Mouse (Mus musculus): ENCODE results near the gene Ece1. TPM values are rescaled to one million over a fixed set of nuclear protein-coding genes. Genes with fewer than 3 reads are reported as not detected.

The Ece1 gene
- polyA plus RNA-seq, 1 experiment from 2014 or later: 62.1 TPM

DNA sequence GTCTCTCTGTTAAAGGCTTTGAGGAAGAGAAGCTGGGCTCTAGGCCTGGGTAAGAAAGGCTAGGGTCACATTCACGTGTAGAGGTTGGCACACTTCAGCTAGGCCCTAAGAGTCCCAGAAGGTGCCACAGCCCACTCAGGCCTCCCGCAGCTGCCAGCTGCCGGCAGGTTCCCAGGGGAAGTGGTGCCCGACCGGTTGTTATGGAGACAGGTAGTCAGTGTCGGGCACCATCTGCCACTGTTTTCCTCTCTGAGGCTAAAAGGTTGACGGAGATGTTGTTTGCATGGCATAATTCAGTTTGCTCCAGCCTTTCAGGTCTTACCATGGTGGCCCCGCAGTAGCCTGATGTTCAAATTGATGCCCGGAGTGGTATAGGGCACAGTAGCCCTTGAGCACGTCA is 78.0 kb downstream of the Ece1 start:
- Histone ChIP-seq H3K9ac (ENCODE audit: low read depth, low read length) (no peak overlapping the region), H3K27ac (replicated peaks; ENCODE audit: low read depth, low read length) (no peak overlapping the region), H3K4me1 (ENCODE audit: control insufficient read depth, insufficient read depth, low read length) (no peaks in the 10 kb centered on the region), H3K27me3 (replicated peaks; ENCODE audit: control insufficient read depth, insufficient read depth, low read length) (no peaks in the 10 kb centered on the region), H3K9me3 (ENCODE audit: control insufficient read depth, low read length) (no peaks in the 10 kb centered on the region), H3K4me2 (ENCODE audit: low read depth, low read length) (no peak overlapping the region), H3K36me3 (ENCODE audit: control insufficient read depth, insufficient read depth, low read length) (peaks cover 91% of the 10 kb centered on the region), H3K4me3 (ENCODE audit: low read depth, low read length) (no peak overlapping the region)
- WGBS: 88% methylated on average over 10 of the region's 10 CpGs
- DNase-seq (ENCODE audit: low spot score) (no peak), ATAC-seq (ENCODE audit: low read depth) (no peak)

GRCm38 (mm10) chr4:137941131-137941844 is 79.3 kb downstream of the Ece1 start:
- ATAC-seq (ENCODE audit: low read depth) (0 out of 2 replicates have a peak, but pooled peaks have one; percentile 7), DNase-seq (ENCODE audit: low spot score) (no peak)
- no peak overlapping the region for H3K9ac ChIP-seq (ENCODE audit: low read depth, low read length)
- no peak overlapping the region for H3K4me2 ChIP-seq (ENCODE audit: low read depth, low read length)
- H3K27ac ChIP-seq (replicated peaks; ENCODE audit: low read depth, low read length): no peak overlapping the region
- no peaks in the 10 kb centered on the region for H3K27me3 ChIP-seq (replicated peaks; ENCODE audit: control insufficient read depth, insufficient read depth, low read length)
- no peak overlapping the region for H3K4me3 ChIP-seq (ENCODE audit: low read depth, low read length)
- H3K4me1 ChIP-seq (ENCODE audit: control insufficient read depth, insufficient read depth, low read length): no peaks in the 10 kb centered on the region
- no peaks in the 10 kb centered on the region for H3K9me3 ChIP-seq (ENCODE audit: control insufficient read depth, low read length)
- H3K36me3 ChIP-seq (ENCODE audit: control insufficient read depth, insufficient read depth, low read length): peaks cover 95% of the 10 kb centered on the region
- 87% methylated on average over 12 of the region's 12 CpGs for WGBS

DNA sequence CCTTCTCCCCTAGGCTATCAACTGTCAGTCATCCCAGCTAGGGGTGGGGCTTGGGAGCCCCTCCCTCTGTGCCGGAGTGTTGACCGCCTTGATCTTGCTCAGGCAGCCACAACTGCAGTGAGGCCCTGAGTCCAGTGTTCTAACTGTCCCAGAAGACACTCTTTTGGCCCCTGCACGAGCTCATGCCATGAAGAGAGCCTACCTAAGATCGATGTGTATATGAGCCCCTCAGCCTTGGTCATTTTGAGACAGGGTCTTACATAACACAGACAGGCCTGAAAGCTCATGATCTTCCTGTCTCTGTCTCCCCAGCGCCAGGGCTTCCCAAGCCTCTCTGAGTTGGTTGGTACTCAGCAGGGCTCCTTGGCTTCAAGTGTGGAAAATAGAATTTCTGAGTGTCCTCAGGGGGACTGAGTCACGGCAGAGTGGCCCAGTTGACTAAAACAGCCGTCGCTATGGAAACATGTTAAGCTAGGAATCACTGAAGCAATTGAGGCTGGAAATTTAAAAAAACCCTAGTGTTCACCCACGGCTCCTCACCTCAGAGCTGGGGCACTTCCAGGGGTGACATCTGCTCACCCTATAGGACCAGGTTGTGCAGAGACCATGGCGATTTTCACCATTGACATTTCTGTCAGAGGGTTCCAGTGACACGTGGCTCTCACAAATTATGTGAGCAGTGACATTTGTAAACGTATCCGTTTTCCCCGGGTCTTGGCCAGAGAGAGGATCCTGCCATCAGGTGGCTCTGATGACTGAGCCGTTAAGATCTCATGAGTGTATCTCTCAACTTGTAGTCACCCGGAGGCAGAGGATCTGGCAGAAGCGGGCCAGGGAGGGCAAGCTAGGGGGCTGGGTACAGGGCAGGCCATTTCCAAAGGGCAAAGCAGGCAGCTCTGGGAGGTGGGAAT is 80.1 kb downstream of the Ece1 start:
- H3K27me3 ChIP-seq (replicated peaks; ENCODE audit: control insufficient read depth, insufficient read depth, low read length): no peaks in the 10 kb centered on the region
- 0 out of 2 replicates have a peak overlapping the region, but pooled peaks have one; percentile 39 for H3K27ac ChIP-seq (replicated peaks; ENCODE audit: low read depth, low read length)
- H3K4me1 ChIP-seq (ENCODE audit: control insufficient read depth, insufficient read depth, low read length): no peaks in the 10 kb centered on the region
- DNase-seq (ENCODE audit: low spot score) (peak; percentile 52), ATAC-seq (ENCODE audit: low read depth) (no peak; the same call in 1 of the 2 replicates)
- WGBS: 67% methylated on average over 17 of the region's 17 CpGs
- H3K4me3 ChIP-seq (ENCODE audit: low read depth, low read length): no peak overlapping the region
- H3K4me2 ChIP-seq (ENCODE audit: low read depth, low read length): no peak overlapping the region
- 0 out of 2 replicates have a peak overlapping the region, but pooled peaks have one; percentile 14 for H3K9ac ChIP-seq (ENCODE audit: low read depth, low read length)
- no peaks in the 10 kb centered on the region for H3K9me3 ChIP-seq (ENCODE audit: control insufficient read depth, low read length)
- peaks cover 93% of the 10 kb centered on the region for H3K36me3 ChIP-seq (ENCODE audit: control insufficient read depth, insufficient read depth, low read length)

- DNase-seq (ENCODE audit: low spot score) (no peak), ATAC-seq (ENCODE audit: low read depth) (no peak)
- H3K4me1 ChIP-seq (ENCODE audit: control insufficient read depth, insufficient read depth, low read length): no peaks in the 10 kb centered on the region
- H3K9ac ChIP-seq (ENCODE audit: low read depth, low read length): no peak overlapping the region
- H3K9me3 ChIP-seq (ENCODE audit: control insufficient read depth, low read length): no peaks in the 10 kb centered on the region
- no peaks in the 10 kb centered on the region for H3K27me3 ChIP-seq (replicated peaks; ENCODE audit: control insufficient read depth, insufficient read depth, low read length)
- WGBS: 55% methylated on average over 9 of the region's 9 CpGs
- no peak overlapping the region for H3K4me2 ChIP-seq (ENCODE audit: low read depth, low read length)
- H3K27ac ChIP-seq (replicated peaks; ENCODE audit: low read depth, low read length): no peak overlapping the region
- no peak overlapping the region for H3K4me3 ChIP-seq (ENCODE audit: low read depth, low read length)
- peaks cover 91% of the 10 kb centered on the region for H3K36me3 ChIP-seq (ENCODE audit: control insufficient read depth, insufficient read depth, low read length)
Observed at GRCm38 (mm10) chr4:137942782-137943486, 80.9 kb downstream of the Ece1 start.

- WGBS: 86% methylated on average over 10 of the region's 10 CpGs
- DNase-seq (ENCODE audit: low spot score): no peak
- Histone ChIP-seq H3K4me3 (ENCODE audit: low read depth, low read length) (no peak overlapping the region), H3K4me2 (ENCODE audit: low read depth, low read length) (no peak overlapping the region), H3K9me3 (ENCODE audit: control insufficient read depth, low read length) (no peaks in the 10 kb centered on the region), H3K4me1 (ENCODE audit: control insufficient read depth, insufficient read depth, low read length) (no peaks in the 10 kb centered on the region), H3K36me3 (ENCODE audit: control insufficient read depth, insufficient read depth, low read length) (peaks cover 91% of the 10 kb centered on the region), H3K27ac (replicated peaks; ENCODE audit: low read depth, low read length) (no peak overlapping the region), H3K9ac (ENCODE audit: low read depth, low read length) (no peak overlapping the region), H3K27me3 (replicated peaks; ENCODE audit: control insufficient read depth, insufficient read depth, low read length) (no peaks in the 10 kb centered on the region)
- ATAC-seq (ENCODE audit: low read depth): no peak
Observed at GRCm38 (mm10) chr4:137943540-137943939, 81.5 kb downstream of the Ece1 start.

DNA sequence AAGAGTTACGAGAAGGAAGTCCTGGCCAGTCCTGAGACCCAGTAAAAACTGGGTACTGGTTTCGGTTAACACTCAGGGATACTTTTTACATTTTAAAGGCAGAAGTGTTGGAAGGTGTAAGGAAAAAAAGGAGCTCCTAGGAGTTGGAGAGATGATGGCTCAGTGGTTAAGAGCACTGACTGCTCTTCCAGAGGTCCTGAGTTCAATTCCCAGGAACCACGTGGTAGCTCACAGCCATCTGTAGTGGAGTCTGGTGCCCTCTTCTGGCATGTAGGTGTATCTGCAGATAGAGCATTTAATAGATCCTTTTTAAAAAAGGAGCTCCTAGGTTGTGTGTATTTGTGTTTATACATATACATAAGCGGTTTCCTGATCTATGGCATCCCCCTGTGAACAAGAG is 83.3 kb downstream of the Ece1 start:
- WGBS: 80% methylated on average over 4 of the region's 4 CpGs
- no peak overlapping the region for H3K4me3 ChIP-seq (ENCODE audit: low read depth, low read length)
- H3K27me3 ChIP-seq (replicated peaks; ENCODE audit: control insufficient read depth, insufficient read depth, low read length): no peaks in the 10 kb centered on the region
- peaks cover 92% of the 10 kb centered on the region for H3K36me3 ChIP-seq (ENCODE audit: control insufficient read depth, insufficient read depth, low read length)
- H3K27ac ChIP-seq (replicated peaks; ENCODE audit: low read depth, low read length): no peak overlapping the region
- H3K9ac ChIP-seq (ENCODE audit: low read depth, low read length): no peak overlapping the region
- no peaks in the 10 kb centered on the region for H3K4me1 ChIP-seq (ENCODE audit: control insufficient read depth, insufficient read depth, low read length)
- no peak for ATAC-seq (ENCODE audit: low read depth)
- DNase-seq (ENCODE audit: low spot score): no peak
- H3K9me3 ChIP-seq (ENCODE audit: control insufficient read depth, low read length): no peaks in the 10 kb centered on the region
- no peak overlapping the region for H3K4me2 ChIP-seq (ENCODE audit: low read depth, low read length)

DNA sequence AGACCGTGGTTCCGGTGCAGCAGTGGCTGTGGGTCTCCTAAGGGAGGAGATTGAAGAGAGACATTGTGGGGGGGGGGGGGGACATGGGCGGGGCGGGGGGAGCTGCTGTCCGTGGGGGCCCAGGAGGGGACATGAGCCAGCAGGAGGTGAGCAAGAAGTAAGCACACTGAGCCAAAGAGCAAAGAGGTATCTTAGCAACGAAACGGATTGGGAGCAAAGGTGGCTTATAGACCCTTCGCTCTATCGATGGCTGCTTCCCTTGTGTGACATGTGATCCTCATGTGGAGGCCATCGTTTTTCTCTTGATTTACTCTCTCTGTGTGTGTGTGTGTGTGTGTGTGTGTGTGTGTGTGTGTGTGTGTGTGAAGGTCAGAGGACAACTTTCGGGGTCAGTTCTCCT is 84.4 kb downstream of the Ece1 start:
- Histone ChIP-seq H3K27me3 (replicated peaks; ENCODE audit: control insufficient read depth, insufficient read depth, low read length) (no peaks in the 10 kb centered on the region), H3K9ac (ENCODE audit: low read depth, low read length) (no peak overlapping the region), H3K4me3 (ENCODE audit: low read depth, low read length) (no peak overlapping the region), H3K36me3 (ENCODE audit: control insufficient read depth, insufficient read depth, low read length) (peaks cover 92% of the 10 kb centered on the region), H3K4me2 (ENCODE audit: low read depth, low read length) (no peak overlapping the region), H3K4me1 (ENCODE audit: control insufficient read depth, insufficient read depth, low read length) (no peaks in the 10 kb centered on the region), H3K27ac (replicated peaks; ENCODE audit: low read depth, low read length) (no peak overlapping the region), H3K9me3 (ENCODE audit: control insufficient read depth, low read length) (no peaks in the 10 kb centered on the region)
- ATAC-seq (ENCODE audit: low read depth): no peak
- 76% methylated on average over 9 of the region's 11 CpGs for WGBS
- no peak for DNase-seq (ENCODE audit: low spot score)

DNA sequence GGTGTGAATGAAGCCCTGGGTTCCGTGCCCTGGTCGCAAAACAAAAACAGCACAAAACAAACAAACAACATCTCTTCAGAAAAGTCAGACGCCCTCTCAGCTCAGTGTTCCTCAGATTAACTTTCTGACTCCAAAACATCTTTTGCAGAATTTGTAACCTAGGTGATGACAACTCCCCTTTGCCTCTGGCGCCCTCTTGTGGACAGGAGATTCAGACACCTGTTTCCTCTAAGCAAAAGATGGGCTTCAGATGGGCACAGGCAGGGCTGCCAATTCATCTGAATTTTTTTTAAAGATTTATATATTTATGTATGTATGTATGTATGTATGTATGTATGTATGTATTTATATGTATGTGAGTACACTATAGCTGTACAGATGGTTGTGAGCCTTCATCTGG is 90.8 kb downstream of the Ece1 start:
- Histone ChIP-seq H3K36me3 (ENCODE audit: control insufficient read depth, insufficient read depth, low read length) (peaks cover 86% of the 10 kb centered on the region), H3K27ac (replicated peaks; ENCODE audit: low read depth, low read length) (no peak overlapping the region), H3K4me1 (ENCODE audit: control insufficient read depth, insufficient read depth, low read length) (no peaks in the 10 kb centered on the region), H3K9me3 (ENCODE audit: control insufficient read depth, low read length) (no peaks in the 10 kb centered on the region), H3K4me3 (ENCODE audit: low read depth, low read length) (no peak overlapping the region), H3K27me3 (replicated peaks; ENCODE audit: control insufficient read depth, insufficient read depth, low read length) (no peaks in the 10 kb centered on the region), H3K9ac (ENCODE audit: low read depth, low read length) (no peak overlapping the region), H3K4me2 (ENCODE audit: low read depth, low read length) (no peak overlapping the region)
- ATAC-seq (ENCODE audit: low read depth) (no peak), DNase-seq (ENCODE audit: low spot score) (peak; percentile 81)
- WGBS: 27% methylated on average over 4 of the region's 4 CpGs
